In genomic region chr17:17857446-17857845, GRCm38 (mm10) we compare ENCODE assay signal across 22 mouse cellular contexts. TPM values are rescaled to one million over a fixed set of nuclear protein-coding genes. Genes with fewer than 3 reads are reported as not detected.
DNase-seq lines count a peak whose midpoint lies in the region.
"Had no signal": no experiment of that assay in that cellular context is flagged by ENCODE, and none has a peak within 500 bp of the region (broad histone marks: within the 10 kb centered on the region; RNA-seq: fewer than 3 reads in every experiment).

No protein-coding gene starts in this region.

- DNase-seq in embryo, embryonic 10 days (ENCODE audit: low spot score), result peak; percentile 14
- no peak for DNase-seq in embryo, embryonic 10.5 days (ENCODE audit: low spot score)
- peak; percentile 17 for DNase-seq in left cerebral cortex, postnatal 4 days
- DNase-seq in left cerebral cortex, postnatal 36 days (ENCODE audit: low spot score in 2 of 2), result no peak
- DNase-seq in NIH3T3 (ENCODE audit: low read depth), result peak; percentile 74
- no peak for DNase-seq in kidney, postnatal 36 days
- DNase-seq in layer of hippocampus, adult 18-20 months (ENCODE audit: low spot score in 2 of 2), result no peak
- DNase-seq: adrenal gland, adult 8-10 months; adrenal gland, postnatal 25 days; cerebellum, adult 11-12 months; cerebellum, adult 8-10 months; cerebellum, postnatal 25 days; gastrocnemius, postnatal 10 days; gastrocnemius, postnatal 36 days; heart, postnatal 10 days; heart, postnatal 4 days; kidney, adult 18-20 months had no signal

- intact Hi-C loops in left cerebral cortex, postnatal 4 days (cut with DNase I), result no loop called here
- intact Hi-C loops in left cerebral cortex, postnatal 36 days (cut with DNase I), result no loop called here

RNA-seq across cellular contexts. Expression of gene Has1, which starts 2.4 kb away (rescaled TPM):
- total RNA-seq in left cerebral cortex, postnatal 4 days (2021), result under 1 TPM in 1 of 2 experiments, not detected in 1; 0.20 TPM
- total RNA-seq in left cerebral cortex, postnatal 36 days (2021), result under 1 TPM; 0.45 to 0.79 TPM
- total RNA-seq in layer of hippocampus, adult 18-20 months (2021), result under 1 TPM; 0.20 to 0.67 TPM
- total RNA-seq: adrenal gland, postnatal 25 days; common myeloid progenitor, adult 5-6 weeks; granulocyte monocyte progenitor cell, adult 5-6 weeks had no signal

RNA-seq across cellular contexts. Expression of gene Fpr1, which starts 26.3 kb away (rescaled TPM):
- total RNA-seq in left cerebral cortex, postnatal 4 days (2021), result under 1 TPM; 0.26 to 0.28 TPM
- not detected for total RNA-seq in left cerebral cortex, postnatal 36 days (2021)
- not detected for total RNA-seq in layer of hippocampus, adult 18-20 months (2021)
- total RNA-seq: ES-E14; gastrocnemius, adult 18-20 months; gastrocnemius, postnatal 36 days; heart, postnatal 4 days; hindbrain, postnatal 0 days had no signal

RNA-seq across cellular contexts. Expression of gene Fpr2, which starts 30.2 kb away (rescaled TPM):
- total RNA-seq in left cerebral cortex, postnatal 4 days (2021), result under 1 TPM in 1 of 2 experiments, not detected in 1; 0.40 TPM
- total RNA-seq in left cerebral cortex, postnatal 36 days (2021), result not detected
- total RNA-seq in layer of hippocampus, adult 18-20 months (2021), result not detected
- total RNA-seq: adrenal gland, postnatal 25 days; ES-E14; gastrocnemius, adult 18-20 months; gastrocnemius, postnatal 36 days; hindbrain, postnatal 0 days had no signal

RNA-seq across cellular contexts. Expression of gene Fpr3, which starts 30.2 kb away (rescaled TPM):
- not detected for total RNA-seq in left cerebral cortex, postnatal 4 days (2021)
- not detected for total RNA-seq in left cerebral cortex, postnatal 36 days (2021)
- total RNA-seq in layer of hippocampus, adult 18-20 months (2021), result not detected
- total RNA-seq: adrenal gland, adult 8-10 months; adrenal gland, postnatal 25 days; common myeloid progenitor, adult 5-6 weeks; ES-E14; gastrocnemius, adult 18-20 months; gastrocnemius, postnatal 10 days; gastrocnemius, postnatal 36 days; granulocyte monocyte progenitor cell, adult 5-6 weeks; heart, postnatal 10 days; heart, postnatal 4 days; hindbrain, postnatal 0 days had no signal

RNA-seq across cellular contexts. Expression of gene Spaca6, which starts 30.5 kb away (rescaled TPM):
- total RNA-seq in left cerebral cortex, postnatal 4 days (2021), result 10 to 100 TPM; 87.5 to 99.7 TPM
- total RNA-seq in left cerebral cortex, postnatal 36 days (2021), result 100 to 1,000 TPM in 1 of 2 experiments, 10 to 100 TPM in 1; 58.7 to 131 TPM
- 10 to 100 TPM; 64.4 to 80.9 TPM for total RNA-seq in layer of hippocampus, adult 18-20 months (2021)

Comparison
In these comparisons a context has a peak if more than half of its experiments do, and no peak if none do; other contexts are left out.
1. DNase-seq: peak in embryo, embryonic 10 days (single experiment), left cerebral cortex, postnatal 4 days (single experiment) and NIH3T3 (single experiment); none in embryo, embryonic 10.5 days (single experiment), left cerebral cortex, postnatal 36 days (0 of 2), kidney, postnatal 36 days (0 of 2) and layer of hippocampus, adult 18-20 months (0 of 2).